Mouse (Mus musculus) MEL (cell line): Measurements from ENCODE around the gene Lamtor1. TPM values are rescaled to one million over a fixed set of nuclear protein-coding genes. Genes with fewer than 3 reads are reported as not detected.

Experiments used
- DNase-seq: peaks from one replicate; pipeline ENCODE4 v3.0.0; 2011; ENCODE audit warnings: low read depth, low spot score
- H3K27ac ChIP-seq: 2 replicates; pipeline ENCODE4 v1.5.1; 2012; ENCODE audit warnings: low read depth, mild to moderate bottlenecking, control low read depth, low read length, moderate library complexity; ENCODE audit not compliant: control insufficient read depth
- H3K27me3 ChIP-seq, 2 experiments: fragments of 150-350 bp in 1 of 2; sonication (generic) in 1 of 2; 2 replicates each; pipeline ENCODE4 v1.6.1; 2012; ENCODE audit warnings: low read length in 2 of 2, mild to moderate bottlenecking in 2 of 2, improper control_type of control experiment in 1 of 2, moderate library complexity in 1 of 2; ENCODE audit not compliant: insufficient read depth in 2 of 2, control insufficient read depth in 1 of 2
- H3K36me3 ChIP-seq, 2 experiments: 2 replicates each; pipeline ENCODE4 v1.6.1; 2012 to 2014; ENCODE audit warnings: low read length in 2 of 2, improper control_type of control experiment in 1 of 2, inconsistent platforms in 1 of 2, mild to moderate bottlenecking in 1 of 2; ENCODE audit not compliant: insufficient read depth in 2 of 2, control insufficient read depth in 1 of 2
- H3K4me1 ChIP-seq, 2 experiments: fragments of 150-350 bp in 1 of 2; sonication (generic) in 1 of 2; 2 replicates each; pipeline ENCODE4 v1.6.1; 2012; ENCODE audit warnings: low read length in 2 of 2, improper control_type of control experiment in 1 of 2, mild to moderate bottlenecking in 1 of 2; ENCODE audit not compliant: insufficient read depth in 2 of 2, control insufficient read depth in 1 of 2
- H3K4me3 ChIP-seq, 2 experiments: fragments of 150-350 bp in 1 of 2; sonication (generic) in 1 of 2; 2 replicates each; pipeline ENCODE4 v1.5.1; 2012; ENCODE audit warnings: low read depth in 2 of 2, low read length in 2 of 2, mild to moderate bottlenecking in 2 of 2, moderate library complexity in 2 of 2, control low read depth in 1 of 2, improper control_type of control experiment in 1 of 2; ENCODE audit not compliant: control insufficient read depth in 1 of 2, insufficient read depth in 1 of 2
- H3K79me2 ChIP-seq: 2 replicates; pipeline ENCODE4 v1.6.1; 2012; ENCODE audit warnings: mild to moderate bottlenecking, low read length, moderate library complexity; ENCODE audit not compliant: control insufficient read depth, poor library complexity, insufficient read depth
- H3K9ac ChIP-seq: 2 replicates; pipeline ENCODE4 v1.6.1; 2012; ENCODE audit warnings: low read depth, mild to moderate bottlenecking, control low read depth, low read length, moderate library complexity; ENCODE audit not compliant: control insufficient read depth, poor library complexity, severe bottlenecking
- H3K9me3 ChIP-seq: fragments of 150-350 bp; sonication (generic); replicated peaks from 2 replicates; pipeline ENCODE4 v1.6.1; 2012; ENCODE audit warnings: mild to moderate bottlenecking, low read length, improper control_type of control experiment, moderate library complexity; ENCODE audit not compliant: insufficient read depth
- E2F4 ChIP-seq: IDR thresholded peaks from 2 replicates; pipeline ENCODE4 v1.6.1; 2011; ENCODE audit warnings: low read depth, low read length, improper control_type of control experiment, borderline replicate concordance
- ELF1 ChIP-seq: IDR thresholded peaks from 2 replicates; pipeline ENCODE4 v1.6.1; 2014; ENCODE audit warnings: low read depth, mild to moderate bottlenecking, inconsistent platforms, low read length, improper control_type of control experiment, moderate library complexity
- EP300 ChIP-seq, 2 experiments: IDR thresholded peaks; 2 replicates each; pipeline ENCODE4 v1.6.1; 2011; ENCODE audit warnings: improper control_type of control experiment in 2 of 2, low read length in 2 of 2, low read depth in 1 of 2, mild to moderate bottlenecking in 1 of 2
- GABPA ChIP-seq: IDR thresholded peaks from 2 replicates; pipeline ENCODE4 v1.6.1; 2012; ENCODE audit warnings: low read depth, mild to moderate bottlenecking, inconsistent platforms, low read length, improper control_type of control experiment, moderate library complexity
- GATA1 ChIP-seq: IDR thresholded peaks from 2 replicates; pipeline ENCODE4 v1.6.1; 2011; ENCODE audit warnings: low read depth, low read length, improper control_type of control experiment
- HCFC1 ChIP-seq: IDR thresholded peaks from 2 replicates; pipeline ENCODE4 v1.6.1; 2012; ENCODE audit warnings: low read depth, mild to moderate bottlenecking, inconsistent platforms, low read length, improper control_type of control experiment, moderate library complexity
- JUND ChIP-seq: IDR thresholded peaks from 2 replicates; pipeline ENCODE4 v1.6.1; 2011; ENCODE audit warnings: low read depth, mild to moderate bottlenecking, improper control_type of control experiment, low read length
- KAT2A ChIP-seq: conservative IDR thresholded peaks from 2 replicates; pipeline ENCODE4 v1.6.1; 2012; ENCODE audit warnings: low read depth, low read length, improper control_type of control experiment, inconsistent platforms
- MAFK ChIP-seq: IDR thresholded peaks from 2 replicates; pipeline ENCODE4 v1.6.1; 2011; ENCODE audit warnings: low read depth, mild to moderate bottlenecking, low read length, improper control_type of control experiment, borderline replicate concordance
- MXI1 ChIP-seq: IDR thresholded peaks from 2 replicates; pipeline ENCODE4 v1.6.1; 2011; ENCODE audit warnings: mild to moderate bottlenecking, low read depth, low read length, improper control_type of control experiment
- MYB ChIP-seq: IDR thresholded peaks from 2 replicates; pipeline ENCODE4 v1.6.1; 2011; ENCODE audit warnings: mild to moderate bottlenecking, low read depth, low read length, improper control_type of control experiment
- NELFE ChIP-seq: IDR thresholded peaks from 2 replicates; pipeline ENCODE4 v1.6.1; 2011; ENCODE audit warnings: low read depth, low read length, improper control_type of control experiment
- POLR2AphosphoS2 ChIP-seq: IDR thresholded peaks from 2 replicates; pipeline ENCODE4 v1.6.1; 2011; ENCODE audit warnings: low read length, improper control_type of control experiment
- POLR2AphosphoS5 ChIP-seq: IDR thresholded peaks from 2 replicates; pipeline ENCODE4 v1.6.1; 2012; ENCODE audit warnings: low read depth, borderline replicate concordance, mild to moderate bottlenecking, inconsistent platforms, low read length, moderate library complexity, mixed read lengths
- SIN3A ChIP-seq: IDR thresholded peaks from 2 replicates; pipeline ENCODE4 v1.6.1; 2012; ENCODE audit warnings: low read length, improper control_type of control experiment, inconsistent platforms
- TAL1 ChIP-seq: IDR thresholded peaks from 2 replicates; pipeline ENCODE4 v1.6.1; 2012; ENCODE audit warnings: mild to moderate bottlenecking, inconsistent platforms, low read length, moderate library complexity, mixed read lengths
- TBP ChIP-seq: IDR thresholded peaks from 2 replicates; pipeline ENCODE4 v1.8.0; 2011; ENCODE audit warnings: low read depth, low read length, improper control_type of control experiment
- USF2 ChIP-seq, 2 experiments: IDR thresholded peaks; 2 replicates each; pipeline ENCODE4 v1.6.1; 2011 to 2012; ENCODE audit warnings: improper control_type of control experiment in 2 of 2, low read length in 2 of 2, borderline replicate concordance in 1 of 2, inconsistent platforms in 1 of 2, low read depth in 1 of 2, mild to moderate bottlenecking in 1 of 2; ENCODE audit not compliant: insufficient read depth in 1 of 2
- ZC3H11A ChIP-seq: IDR thresholded peaks from 2 replicates; pipeline ENCODE4 v1.6.1; 2012; ENCODE audit warnings: low read depth, mild to moderate bottlenecking, inconsistent platforms, low read length, improper control_type of control experiment
- ZMIZ1 ChIP-seq: IDR thresholded peaks from 2 replicates; pipeline ENCODE4 v1.6.1; 2012; ENCODE audit warnings: low read depth, mild to moderate bottlenecking, inconsistent platforms, low read length, improper control_type of control experiment, moderate library complexity
- ZNF384 ChIP-seq: IDR thresholded peaks from 2 replicates; pipeline ENCODE4 v1.6.1; 2012; ENCODE audit warnings: low read depth, mild to moderate bottlenecking, inconsistent platforms, low read length, improper control_type of control experiment
- polyA plus RNA-seq, 2 experiments: library from polyadenylated mRNA; stranded (reverse) in 1 of 2; unstranded in 1 of 2; fragments of >175 nt in 1 of 2; fragments of >200 nt in 1 of 2; gene quantifications; 2 replicates each; pipeline versions ENCODE4 v1.2.1 to v1.2.4; 2012; ENCODE audit warnings: low replicate concordance in 2 of 2, low read depth in 1 of 2; ENCODE audit not compliant: insufficient read length in 2 of 2, insufficient read depth in 1 of 2, missing spikeins in 1 of 2
- total RNA-seq: library from RNA; depleted of rRNA; stranded (reverse); fragments of 300-350 nt; gene quantifications from 2 replicates; pipeline ENCODE4 v1.2.3, GENCODE M21; 2012

Gene Lamtor1
- total and polyA plus RNA-seq, 3 experiments, result 79.5 to 115 TPM; not detected in 1

DNA sequence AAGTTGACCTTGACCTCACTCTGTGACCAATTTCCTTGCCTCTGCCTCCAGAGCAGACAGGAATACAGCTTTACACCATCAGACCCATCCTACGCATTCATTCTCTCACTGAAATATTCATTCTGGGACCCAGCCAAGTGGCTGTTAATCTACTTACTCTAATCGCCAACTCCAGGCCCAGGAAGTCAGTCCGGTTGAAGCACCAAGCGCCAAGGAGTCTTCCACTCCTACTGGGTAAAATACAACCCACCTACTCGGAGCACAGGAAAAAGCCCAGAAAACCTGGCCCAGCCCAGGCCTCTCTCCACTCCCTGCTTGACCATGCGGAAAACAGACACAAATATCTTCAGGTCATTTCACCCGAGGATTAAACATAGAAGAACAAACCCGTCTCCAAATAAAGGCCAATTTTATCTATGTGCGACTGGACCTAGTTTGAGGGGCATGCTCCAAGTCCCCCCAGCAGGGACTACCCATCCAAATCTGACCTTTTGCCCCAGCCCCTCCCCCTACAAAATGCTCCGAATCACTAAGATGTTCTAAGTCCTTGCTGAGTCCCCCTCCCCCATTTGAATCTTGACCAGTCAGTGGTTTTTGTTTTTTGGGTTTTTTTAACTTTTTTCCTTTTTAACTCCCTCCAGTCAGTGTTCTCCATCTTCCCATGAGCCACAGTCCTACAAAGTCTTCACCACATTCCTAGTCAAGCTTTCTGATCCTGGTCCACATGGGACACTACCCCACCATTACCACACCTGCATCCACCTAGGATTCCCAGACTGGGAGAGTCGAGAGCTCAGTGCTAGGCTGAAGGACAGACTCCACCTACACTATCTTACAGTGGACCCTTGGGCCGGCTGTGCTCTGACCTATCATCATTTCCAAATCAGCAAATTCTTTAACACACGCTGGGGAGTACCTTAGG lies 37.2 kb upstream of the Lamtor1 start:
- TF ChIP-seq ZC3H11A (no peak), HCFC1 (no peak), TAL1 (no peak), JUND (no peak), ELF1 (no peak)

DNA sequence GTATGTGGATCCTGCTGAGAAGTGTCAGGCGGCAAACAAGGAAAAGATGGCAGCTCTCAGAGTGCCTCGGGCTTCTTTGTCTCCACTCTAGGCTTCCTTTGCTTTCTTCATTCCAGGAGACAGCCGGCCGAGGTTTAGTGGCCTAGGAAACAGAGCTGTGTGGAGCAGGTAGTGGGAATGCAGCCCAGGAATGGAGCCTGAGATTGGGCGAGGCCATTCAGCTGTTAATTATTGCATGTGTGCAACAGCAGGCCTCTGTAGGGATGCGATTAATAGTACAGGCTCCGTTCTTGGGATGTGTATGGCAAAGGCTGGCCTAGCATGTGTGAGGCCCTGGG lies 36.6 kb upstream of the Lamtor1 start:
- no peak overlapping the region for H3K9ac ChIP-seq
- no peaks in the 10 kb centered on the region for H3K4me1 ChIP-seq
- H3K4me3 ChIP-seq, result no peak overlapping the region
- no peaks in the 10 kb centered on the region for H3K79me2 ChIP-seq
- H3K36me3 ChIP-seq, result no peaks in the 10 kb centered on the region
- TF ChIP-seq E2F4, result no peak
- TF ChIP-seq MXI1, result no peak
- no peak for TF ChIP-seq MYB
- no peak for TF ChIP-seq ZMIZ1
- no peak for TF ChIP-seq GABPA
- no peak for TF ChIP-seq EP300 (IDR thresholded peaks at IDR 0.05; ENCODE audit: low read depth in 1 of 2, low read length in 2 of 2)
- TF ChIP-seq ZNF384, result no peak
- no peak for TF ChIP-seq SIN3A
- TF ChIP-seq TBP, result no peak
- TF ChIP-seq ZC3H11A, result no peak
- TF ChIP-seq USF2 (IDR thresholded peaks at IDR 0.05; ENCODE audit: borderline replicate concordance in 1 of 2, insufficient read depth in 1 of 2, low read depth in 1 of 2, low read length in 2 of 2), result no peak
- no peak for TF ChIP-seq KAT2A
- no peak for TF ChIP-seq POLR2AphosphoS2
- no peak for TF ChIP-seq NELFE
- no peak for TF ChIP-seq POLR2AphosphoS5
- no peak for TF ChIP-seq MAFK
- TF ChIP-seq GATA1, result no peak
- no peak for TF ChIP-seq ELF1
- TF ChIP-seq TAL1, result no peak
- DNase-seq, result no peak
- H3K27ac ChIP-seq, result no peak overlapping the region
- no peaks in the 10 kb centered on the region; a peak in 1 of 4 replicates for H3K27me3 ChIP-seq
- H3K9me3 ChIP-seq, result no peaks in the 10 kb centered on the region

More for the DNA sequence above, 37.2 kb upstream of the Lamtor1 start:
- H3K27me3 ChIP-seq, result no peaks in the 10 kb centered on the region; a peak in 1 of 4 replicates
- no peaks in the 10 kb centered on the region for H3K9me3 ChIP-seq
- H3K9ac ChIP-seq, result no peak overlapping the region
- no peak overlapping the region for H3K27ac ChIP-seq
- H3K4me3 ChIP-seq, result no peak overlapping the region
- no peak for DNase-seq
- no peaks in the 10 kb centered on the region for H3K4me1 ChIP-seq
- no peaks in the 10 kb centered on the region for H3K36me3 ChIP-seq
- no peaks in the 10 kb centered on the region for H3K79me2 ChIP-seq
